Mouse (Mus musculus) CH12.LX (cell line): ENCODE measurements at regions not wholly inside any gene's neighbourhood (a gene's known extent, or its start where the extent isn't known, plus 50 kb on each side); places are given as distances from the start of the nearest gene placed in this dataset.

Experiments used
- CTCF ChIP-seq, 2 experiments: IDR thresholded peaks in 1 of 2; conservative IDR thresholded peaks in 1 of 2; 2 replicates each; pipeline ENCODE4 v1.5.1; 2011 to 2012; ENCODE audit warnings: low read depth in 2 of 2, low read length in 2 of 2, improper control_type of control experiment in 1 of 2, inconsistent platforms in 1 of 2, mild to moderate bottlenecking in 1 of 2, moderate library complexity in 1 of 2
- E2F4 ChIP-seq: IDR thresholded peaks from 2 replicates; pipeline ENCODE4 v1.6.1; 2011; ENCODE audit warnings: low read depth, low read length, improper control_type of control experiment; ENCODE audit not compliant: insufficient replicate concordance
- ELF1 ChIP-seq: IDR thresholded peaks from 2 replicates; pipeline ENCODE4 v1.6.1; 2014; ENCODE audit warnings: low read depth, mild to moderate bottlenecking, inconsistent platforms, low read length, improper control_type of control experiment
- EP300 ChIP-seq: IDR thresholded peaks from 2 replicates; pipeline ENCODE4 v1.6.1; 2011; ENCODE audit warnings: low read length, improper control_type of control experiment
- GABPA ChIP-seq: IDR thresholded peaks from 2 replicates; pipeline ENCODE4 v1.6.1; 2012; ENCODE audit warnings: low read depth, low read length, improper control_type of control experiment, inconsistent platforms; ENCODE audit not compliant: insufficient replicate concordance
- MAFK ChIP-seq: IDR thresholded peaks from 2 replicates; pipeline ENCODE4 v1.6.1; 2011; ENCODE audit warnings: low read length, improper control_type of control experiment; ENCODE audit not compliant: insufficient replicate concordance
- MAZ ChIP-seq: IDR thresholded peaks from 2 replicates; pipeline ENCODE4 v1.6.1; 2012; ENCODE audit warnings: low read depth, mild to moderate bottlenecking, inconsistent platforms, low read length, improper control_type of control experiment, moderate library complexity
- MXI1 ChIP-seq: IDR thresholded peaks from 2 replicates; pipeline ENCODE4 v1.6.1; 2011; ENCODE audit warnings: mild to moderate bottlenecking, low read depth, low read length, improper control_type of control experiment
- NRF1 ChIP-seq: IDR thresholded peaks from 2 replicates; pipeline ENCODE4 v1.6.1; 2014; ENCODE audit warnings: low read depth, mild to moderate bottlenecking, inconsistent platforms, low read length, improper control_type of control experiment, moderate library complexity
- POLR2A ChIP-seq: IDR thresholded peaks from 2 replicates; pipeline ENCODE4 v1.6.1; 2011; ENCODE audit warnings: low read depth, mild to moderate bottlenecking, improper control_type of control experiment, low read length
- POLR2AphosphoS2 ChIP-seq: IDR thresholded peaks from 2 replicates; pipeline ENCODE4 v1.6.1; 2011; ENCODE audit warnings: low read depth, low read length, improper control_type of control experiment
- TCF12 ChIP-seq: IDR thresholded peaks from 2 replicates; pipeline ENCODE4 v1.6.1; 2014; ENCODE audit warnings: low read depth, mild to moderate bottlenecking, inconsistent platforms, low read length, improper control_type of control experiment

- TF ChIP-seq CTCF (conservative IDR thresholded peaks at IDR 0.05 in 1 of 2, IDR thresholded peaks at IDR 0.05 in 1 of 2; ENCODE audit: low read depth in 2 of 2, low read length in 2 of 2) (no peak), GABPA (no peak), TCF12 (no peak), MXI1 (no peak), POLR2AphosphoS2 (no peak), EP300 (no peak), NRF1 (no peak), POLR2A (no peak), E2F4 (no peak), MAFK (no peak), MAZ (no peak), ELF1 (no peak)
Observed at GRCm38 (mm10) chr6:94911374-94911773, 205.7 kb upstream of the Kbtbd8 start.
